Mouse (Mus musculus) C2C12 (cell line): ENCODE results near the gene 1810062G17Rik.

ENCODE experiments used
- CTCF ChIP-seq: IDR thresholded peaks from one replicate; pipeline ENCODE4 v1.5.1; 2011; ENCODE audit not compliant: control insufficient read depth, insufficient read depth, insufficient read length
- MAX ChIP-seq: IDR thresholded peaks from one replicate; pipeline ENCODE4 v1.6.1; 2011; ENCODE audit warnings: mild to moderate bottlenecking, control low read depth
- MYOG ChIP-seq: IDR thresholded peaks from one replicate; pipeline ENCODE4 v1.6.1; 2011; ENCODE audit not compliant: control insufficient read depth, insufficient read length; ENCODE audit errors: extremely low read depth
- USF1 ChIP-seq: IDR thresholded peaks from one replicate; pipeline ENCODE4 v1.6.1; 2011; ENCODE audit warnings: low read depth, mild to moderate bottlenecking, control low read depth, moderate library complexity

DNA sequence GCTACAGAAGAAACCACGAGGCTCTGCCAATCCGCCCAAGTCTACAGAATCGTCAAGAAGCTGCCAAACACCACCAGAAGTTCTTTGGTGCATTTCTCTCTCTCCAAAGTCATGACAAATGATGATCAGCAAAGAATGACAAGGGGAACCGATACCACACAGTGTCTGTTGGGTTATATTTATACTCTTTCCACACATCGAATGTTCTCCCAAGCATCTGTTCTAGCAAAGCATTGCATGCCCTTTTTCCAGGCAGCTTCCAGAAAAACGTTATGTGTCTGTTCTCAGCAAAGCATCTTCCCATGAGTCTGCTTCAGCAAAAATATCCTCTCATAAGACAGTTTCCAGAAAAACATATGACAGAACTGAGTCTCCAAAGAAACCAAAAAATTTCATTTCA lies 11.1 kb downstream of the 1810062G17Rik start:
- TF ChIP-seq MAX (no peak), CTCF (no peak), MYOG (no peak), USF1 (no peak)
